Mouse (Mus musculus) embryonic facial prominence, embryonic 14.5 days (tissue): Measurements from ENCODE around the gene Rps27rt. TPM values are rescaled to one million over a fixed set of nuclear protein-coding genes. Genes with fewer than 3 reads are reported as not detected.
"Not testable (repeated sequence)": the region's sequence is repeated elsewhere in the genome, so short reads cannot be mapped to it uniquely, and the experiment has no call there.

Experiments
- ATAC-seq: fragments of 200-750 bp; cut with Nextera tagmentation; 2 replicates; pipeline ENCODE4 v1.8.0; 2017; ENCODE audit warnings: low read depth, moderate number of reproducible peaks, moderate TSS enrichment
- DNase-seq: peaks from one replicate; pipeline ENCODE4 v3.0.0-alpha.2; 2015; ENCODE audit warnings: low spot score
- H3K27ac ChIP-seq: fragments of 300-500 bp; sonication (generic); replicated peaks from 2 replicates; pipeline ENCODE4 v1.5.1; 2014; ENCODE audit warnings: low read depth, mild to moderate bottlenecking, low read length, moderate library complexity
- H3K27me3 ChIP-seq: fragments of 300-500 bp; sonication (generic); replicated peaks from 2 replicates; pipeline ENCODE4 v1.6.1; 2014; ENCODE audit warnings: low read length; ENCODE audit not compliant: control insufficient read depth, insufficient read depth
- H3K36me3 ChIP-seq: fragments of 300-500 bp; sonication (generic); 2 replicates; pipeline ENCODE4 v1.6.1; 2014; ENCODE audit warnings: low read length, mixed read lengths; ENCODE audit not compliant: control insufficient read depth, insufficient read depth
- H3K4me1 ChIP-seq: fragments of 300-500 bp; sonication (generic); 2 replicates; pipeline ENCODE4 v1.6.1; 2014; ENCODE audit warnings: antibody characterized with exemption, low read length; ENCODE audit not compliant: control insufficient read depth, insufficient read depth
- H3K4me2 ChIP-seq: fragments of 300-500 bp; sonication (generic); 2 replicates; pipeline ENCODE4 v1.6.1; 2014; ENCODE audit warnings: low read depth, mild to moderate bottlenecking, low read length, moderate library complexity, mixed read lengths
- H3K4me3 ChIP-seq: fragments of 300-500 bp; sonication (generic); 2 replicates; pipeline ENCODE4 v1.5.1; 2014; ENCODE audit warnings: low read depth, mild to moderate bottlenecking, low read length
- H3K9ac ChIP-seq: fragments of 300-500 bp; sonication (generic); 2 replicates; pipeline ENCODE4 v1.6.1; 2014; ENCODE audit warnings: low read depth, mild to moderate bottlenecking, low read length, moderate library complexity, mixed read lengths
- H3K9me3 ChIP-seq: fragments of 300-500 bp; sonication (generic); 2 replicates; pipeline ENCODE4 v1.6.1; 2016; ENCODE audit warnings: low read length; ENCODE audit not compliant: control insufficient read depth
- WGBS: fragments of 180-500 bp; shearing (Covaris S2); extraction: QIAGEN DNeasy Blood & Tissue Kit; methylation state at CpG from one replicate; pipeline ENCODE4 v1.1.7; 2014; 5-methylcytosine and 5-hydroxymethylcytosine counted together
- polyA plus RNA-seq: library from polyadenylated mRNA; unstranded; fragments of >200 nt; fragmentation: Nextera tagmentation; extraction: Ambion mirVana; gene quantifications from 2 replicates; pipeline ENCODE4 v1.2.1, GENCODE M21; 2014

Rps27rt gene
- 497 and 574 TPM in 2 replicates for polyA plus RNA-seq

- Histone ChIP-seq H3K9ac (no peak within 1 kb of the TSS), H3K4me3 (no peak within 1 kb of the TSS), H3K4me2 (no peak within 1 kb of the TSS), H3K4me1 (peaks cover 12% of the 10 kb centered on the region), H3K9me3 (no peaks in the 10 kb centered on the region), H3K36me3 (no peaks in the 10 kb centered on the region), H3K27me3 (no peaks in the 10 kb centered on the region), H3K27ac (no peak within 1 kb of the TSS)
- WGBS: 91% methylated on average over 16 of the region's 16 CpGs
- DNase-seq (no peak), ATAC-seq (no peak)
Observed at GRCm38 (mm10) chr9:114982689-114983360, at the start of gene Rps27rt. TSS of gene Rps27rt (minus strand) at chr9:114982739.

- not testable (repeated sequence) for H3K27ac ChIP-seq, H3K4me2 ChIP-seq, ATAC-seq, H3K4me1 ChIP-seq, DNase-seq, H3K9ac ChIP-seq, H3K27me3 ChIP-seq, H3K9me3 ChIP-seq, H3K36me3 ChIP-seq, H3K4me3 ChIP-seq
- WGBS: 94% methylated on average over 1 of the region's 1 CpGs
Observed at GRCm38 (mm10) chr9:115031046-115031445, 48.5 kb upstream of the Rps27rt start.

GRCm38 (mm10) chr9:115030581-115030980 lies 48.0 kb upstream of the Rps27rt start:
- Histone ChIP-seq H3K4me3 (no peak overlapping the region), H3K36me3 (no peaks in the 10 kb centered on the region), H3K9ac (no peak overlapping the region), H3K4me1 (no peaks in the 10 kb centered on the region), H3K9me3 (no peaks in the 10 kb centered on the region), H3K27me3 (no peaks in the 10 kb centered on the region), H3K27ac (no peak overlapping the region), H3K4me2 (no peak overlapping the region)
- 82% methylated on average over 4 of the region's 4 CpGs for WGBS
- no peak for ATAC-seq
- DNase-seq: no peak

- no peak for DNase-seq
- Histone ChIP-seq H3K4me3 (no peak overlapping the region), H3K4me1 (no peaks in the 10 kb centered on the region), H3K9me3 (no peaks in the 10 kb centered on the region), H3K36me3 (no peaks in the 10 kb centered on the region), H3K27me3 (no peaks in the 10 kb centered on the region), H3K27ac (no peak overlapping the region), H3K9ac (no peak overlapping the region; the same call in 1 of the 2 replicates), H3K4me2 (no peak overlapping the region)
- no peak for ATAC-seq
- WGBS: 18% methylated on average over 3 of the region's 3 CpGs
Observed at GRCm38 (mm10) chr9:115029307-115029706, 46.8 kb upstream of the Rps27rt start.

GRCm38 (mm10) chr9:115023708-115024383 lies 41.3 kb upstream of the Rps27rt start:
- DNase-seq: no peak
- H3K27ac ChIP-seq: no peak overlapping the region
- H3K9ac ChIP-seq: no peak overlapping the region
- no peaks in the 10 kb centered on the region for H3K9me3 ChIP-seq
- H3K36me3 ChIP-seq: no peaks in the 10 kb centered on the region
- H3K27me3 ChIP-seq: no peaks in the 10 kb centered on the region
- no peak for ATAC-seq
- no peak overlapping the region for H3K4me2 ChIP-seq
- H3K4me3 ChIP-seq: no peak overlapping the region
- WGBS: 85% methylated on average over 10 of the region's 10 CpGs
- no peaks in the 10 kb centered on the region for H3K4me1 ChIP-seq

GRCm38 (mm10) chr9:115023137-115023536 lies 40.6 kb upstream of the Rps27rt start:
- no peaks in the 10 kb centered on the region for H3K36me3 ChIP-seq
- H3K27me3 ChIP-seq: no peaks in the 10 kb centered on the region
- ATAC-seq (no peak), DNase-seq (no peak)
- 85% methylated on average over 3 of the region's 3 CpGs for WGBS
- H3K9ac ChIP-seq: no peak overlapping the region
- no peaks in the 10 kb centered on the region for H3K9me3 ChIP-seq
- no peak overlapping the region for H3K4me2 ChIP-seq
- no peaks in the 10 kb centered on the region for H3K4me1 ChIP-seq
- H3K27ac ChIP-seq: no peak overlapping the region
- H3K4me3 ChIP-seq: no peak overlapping the region

- Histone ChIP-seq H3K27ac (no peak overlapping the region), H3K27me3 (no peaks in the 10 kb centered on the region), H3K4me3 (no peak overlapping the region), H3K9me3 (no peaks in the 10 kb centered on the region), H3K4me1 (no peaks in the 10 kb centered on the region), H3K9ac (no peak overlapping the region), H3K4me2 (no peak overlapping the region), H3K36me3 (no peaks in the 10 kb centered on the region)
- no peak for ATAC-seq
- WGBS: 90% methylated on average over 2 of the region's 2 CpGs
- no peak for DNase-seq
Observed at GRCm38 (mm10) chr9:115021419-115021818, 38.9 kb upstream of the Rps27rt start.

GRCm38 (mm10) chr9:115020141-115020540 lies 37.6 kb upstream of the Rps27rt start:
- H3K36me3 ChIP-seq: no peaks in the 10 kb centered on the region

GRCm38 (mm10) chr9:115012367-115012766 lies 29.8 kb upstream of the Rps27rt start:
- H3K9me3 ChIP-seq: peaks cover 14% of the 10 kb centered on the region
- no peak overlapping the region for H3K4me2 ChIP-seq
- no peak overlapping the region for H3K4me3 ChIP-seq
- no peak for ATAC-seq
- no peak overlapping the region for H3K9ac ChIP-seq
- H3K27ac ChIP-seq: no peak overlapping the region
- H3K27me3 ChIP-seq: no peaks in the 10 kb centered on the region
- WGBS: 51% methylated on average over 12 of the region's 12 CpGs
- no peak for DNase-seq
- H3K36me3 ChIP-seq: no peaks in the 10 kb centered on the region
- H3K4me1 ChIP-seq: peaks cover 9% of the 10 kb centered on the region

More at GRCm38 (mm10) chr9:115020141-115020540, 37.6 kb upstream of the Rps27rt start:
- H3K27ac ChIP-seq: no peak overlapping the region
- no peaks in the 10 kb centered on the region for H3K4me1 ChIP-seq
- H3K4me2 ChIP-seq: no peak overlapping the region
- WGBS: 92% methylated on average over 7 of the region's 7 CpGs
- H3K9ac ChIP-seq: no peak overlapping the region
- ATAC-seq (no peak), DNase-seq (no peak)
- H3K4me3 ChIP-seq: no peak overlapping the region
- 0 out of 2 replicates have a peak, but pooled peaks cover 8% of the 10 kb centered on the region for H3K9me3 ChIP-seq
- H3K27me3 ChIP-seq: no peaks in the 10 kb centered on the region
